Comparison of ENCODE assay signal across 16 mouse cellular contexts in genomic region chr1:74705016-74705415, GRCm38 (mm10). TPM values are rescaled to one million over a fixed set of nuclear protein-coding genes. Genes with fewer than 3 reads are reported as not detected.
A peak's percentile ranks its signal among the peaks of the same experiment; 100 is the strongest.
DNase-seq lines count a peak whose midpoint lies in the region; ATAC-seq and TF ChIP-seq lines count a peak whose summit lies in the region.
"Had no signal": no experiment of that assay in that cellular context is flagged by ENCODE, and none has a peak within 500 bp of the region (broad histone marks: within the 10 kb centered on the region; RNA-seq: fewer than 3 reads in every experiment).

No protein-coding gene starts in this region.

- H3K27me3 ChIP-seq in kidney, embryonic 14.5 days (ENCODE audit: control insufficient read depth, insufficient read depth, low read length) = no peaks in the 10 kb centered on the region
- no peaks in the 10 kb centered on the region for H3K27me3 ChIP-seq in lung, embryonic 14.5 days (ENCODE audit: insufficient read depth, low read length)
- H3K27me3 ChIP-seq in stomach, embryonic 15.5 days (replicated peaks) = no peaks in the 10 kb centered on the region
- H3K27me3 ChIP-seq: heart, embryonic 13.5 days; limb, embryonic 15.5 days; liver, embryonic 15.5 days; midbrain, embryonic 13.5 days; neural tube, embryonic 12.5 days had no signal

- H3K4me3 ChIP-seq in kidney, embryonic 14.5 days (ENCODE audit: low read length) = no peak overlapping the region
- H3K4me3 ChIP-seq in lung, embryonic 14.5 days (ENCODE audit: low read depth, low read length) = no peak overlapping the region
- H3K4me3 ChIP-seq in stomach, embryonic 15.5 days (replicated peaks) = no peak overlapping the region
- H3K4me3 ChIP-seq: embryonic facial prominence, embryonic 10.5 days; heart, embryonic 13.5 days; limb, embryonic 15.5 days; liver, embryonic 15.5 days; midbrain, embryonic 13.5 days; neural tube, embryonic 12.5 days had no signal

- ATAC-seq in kidney, embryonic 14.5 days (ENCODE audit: low FRiP score, low TSS enrichment) = no peak
- ATAC-seq in lung, embryonic 14.5 days (ENCODE audit: insufficient read depth) = no peak
- no peak for ATAC-seq in stomach, embryonic 15.5 days (ENCODE audit: insufficient read depth, low FRiP score, low read depth)
- ATAC-seq: midbrain, embryonic 13.5 days had no signal

- H3K9me3 ChIP-seq in kidney, embryonic 14.5 days (ENCODE audit: control insufficient read depth, low read length) = no peaks in the 10 kb centered on the region
- no peaks in the 10 kb centered on the region for H3K9me3 ChIP-seq in lung, embryonic 14.5 days (ENCODE audit: low read depth, low read length)
- no peaks in the 10 kb centered on the region for H3K9me3 ChIP-seq in stomach, embryonic 15.5 days
- H3K9me3 ChIP-seq: embryonic facial prominence, embryonic 10.5 days; heart, embryonic 13.5 days; limb, embryonic 15.5 days; liver, embryonic 15.5 days; midbrain, embryonic 13.5 days; neural tube, embryonic 12.5 days had no signal

- H3K4me1 ChIP-seq in kidney, embryonic 14.5 days (ENCODE audit: control insufficient read depth, insufficient read depth, low read length) = no peaks in the 10 kb centered on the region
- no peaks in the 10 kb centered on the region for H3K4me1 ChIP-seq in lung, embryonic 14.5 days (ENCODE audit: insufficient read depth)
- H3K4me1 ChIP-seq in stomach, embryonic 15.5 days = no peaks in the 10 kb centered on the region
- H3K4me1 ChIP-seq: embryonic facial prominence, embryonic 10.5 days; limb, embryonic 15.5 days; midbrain, embryonic 13.5 days; neural tube, embryonic 12.5 days had no signal

- H3K36me3 ChIP-seq in kidney, embryonic 14.5 days (ENCODE audit: control insufficient read depth, insufficient read depth, low read length) = peaks cover 17% of the 10 kb centered on the region
- H3K36me3 ChIP-seq in lung, embryonic 14.5 days (ENCODE audit: insufficient read depth) = peaks cover 25% of the 10 kb centered on the region
- H3K36me3 ChIP-seq in stomach, embryonic 15.5 days = peaks cover 5% of the 10 kb centered on the region; the same call in 1 of the 2 replicates
- H3K36me3 ChIP-seq: liver, embryonic 15.5 days had no signal

- H3K4me2 ChIP-seq in kidney, embryonic 14.5 days (replicated peaks; ENCODE audit: low read depth, low read length) = no peak overlapping the region
- H3K4me2 ChIP-seq in lung, embryonic 14.5 days = no peak overlapping the region
- H3K4me2 ChIP-seq in stomach, embryonic 15.5 days = no peak overlapping the region
- H3K4me2 ChIP-seq: heart, embryonic 13.5 days; limb, embryonic 15.5 days; liver, embryonic 15.5 days; midbrain, embryonic 13.5 days; neural tube, embryonic 12.5 days had no signal

- no peak for DNase-seq in kidney, adult 9 months
- peak; percentile 43 for DNase-seq in lung, embryonic 14.5 days
- no peak for DNase-seq in lung, postnatal 25 days (ENCODE audit: low spot score)
- DNase-seq in lung, postnatal 4 days = peak; percentile 17 to 52
- no peak for DNase-seq in right cerebral cortex, adult 2 months (ENCODE audit: low spot score in 2 of 2)
- DNase-seq: adrenal gland, adult 8-10 months; cerebellum, adult 9-10 months; thymus, adult 2 months had no signal

- H3K27ac ChIP-seq in kidney, embryonic 14.5 days (ENCODE audit: low read depth, low read length) = peak overlapping the region; percentile 25
- H3K27ac ChIP-seq in lung, embryonic 14.5 days (ENCODE audit: low read depth) = peak overlapping the region; percentile 13
- H3K27ac ChIP-seq in stomach, embryonic 15.5 days = peak overlapping the region; percentile 42; the same call in 1 of the 2 replicates
- H3K27ac ChIP-seq: embryonic facial prominence, embryonic 10.5 days; heart, embryonic 13.5 days; limb, embryonic 15.5 days; liver, embryonic 15.5 days; midbrain, embryonic 13.5 days; neural tube, embryonic 12.5 days had no signal

- no peak for TF ChIP-seq CTCF in lung, embryonic 14.5 days (IDR thresholded peaks at IDR 0.05; ENCODE audit: low read depth)

- H3K9ac ChIP-seq in kidney, embryonic 14.5 days (ENCODE audit: low read depth, low read length) = no peak overlapping the region
- no peak overlapping the region for H3K9ac ChIP-seq in lung, embryonic 14.5 days
- no peak overlapping the region for H3K9ac ChIP-seq in stomach, embryonic 15.5 days
- H3K9ac ChIP-seq: heart, embryonic 13.5 days; limb, embryonic 15.5 days; liver, embryonic 15.5 days; midbrain, embryonic 13.5 days; neural tube, embryonic 12.5 days had no signal

- 42% methylated on average over 5 of the region's 5 CpGs for WGBS in kidney, embryonic 14.5 days
- WGBS in lung, embryonic 14.5 days = 63% methylated on average over 5 of the region's 5 CpGs
- 50% methylated on average over 5 of the region's 5 CpGs for WGBS in stomach, embryonic 15.5 days

RNA-seq across cellular contexts. Expression of gene Cyp27a1, which starts 8.4 kb away (rescaled TPM):
- polyA plus RNA-seq in kidney, embryonic 14.5 days (2014; fragmentation: Nextera tagmentation; extraction: Ambion mirVana) = 6.3 and 8.1 TPM in 2 replicates
- polyA plus RNA-seq in lung, embryonic 14.5 days (2014; fragmentation: Nextera tagmentation; extraction: Ambion mirVana) = 1.9 and 2.2 TPM in 2 replicates
- polyA plus RNA-seq in stomach, embryonic 15.5 days (2015; fragmentation: Nextera tagmentation; extraction: Ambion mirVana) = 6.1 and 7.9 TPM in 2 replicates

RNA-seq across cellular contexts. Expression of gene Ttll4, which starts 43.5 kb away (rescaled TPM):
- polyA plus RNA-seq in kidney, embryonic 14.5 days (2014; fragmentation: Nextera tagmentation; extraction: Ambion mirVana) = 13.4 and 26.1 TPM in 2 replicates
- 32.6 and 37.9 TPM in 2 replicates for polyA plus RNA-seq in lung, embryonic 14.5 days (2014; fragmentation: Nextera tagmentation; extraction: Ambion mirVana)
- polyA plus RNA-seq in stomach, embryonic 15.5 days (2015; fragmentation: Nextera tagmentation; extraction: Ambion mirVana) = 9.1 and 9.4 TPM in 2 replicates

RNA-seq across cellular contexts. Expression of gene Prkag3, which starts 44.0 kb away (rescaled TPM):
- 0.13 and 0.15 TPM in 2 replicates for polyA plus RNA-seq in kidney, embryonic 14.5 days (2014; fragmentation: Nextera tagmentation; extraction: Ambion mirVana)
- 0.12 and 0.29 TPM in 2 replicates for polyA plus RNA-seq in lung, embryonic 14.5 days (2014; fragmentation: Nextera tagmentation; extraction: Ambion mirVana)
- 0.28 and 0.36 TPM in 2 replicates for polyA plus RNA-seq in stomach, embryonic 15.5 days (2015; fragmentation: Nextera tagmentation; extraction: Ambion mirVana)

Comparison
In these comparisons a context has a peak if more than half of its experiments do, and no peak if none do; other contexts are left out.
1. DNase-seq: peak in lung, embryonic 14.5 days (single experiment) and lung, postnatal 4 days (2 of 2); none in kidney, adult 9 months (single experiment), lung, postnatal 25 days (single experiment) and right cerebral cortex, adult 2 months (0 of 2).
2. Peak in every context shown above with its lines, with median percentiles within 50 percentile points of each other: H3K27ac ChIP-seq.